Mouse (Mus musculus) kidney, embryonic 14.5 days (tissue): ENCODE measurements around the gene BC048403. TPM values are rescaled to one million over a fixed set of nuclear protein-coding genes. Genes with fewer than 3 reads are reported as not detected.

Experiments used
- ATAC-seq: fragments of 200-750 bp; cut with Nextera tagmentation; 2 replicates; pipeline ENCODE4 v1.8.0; 2017; ENCODE audit warnings: moderate number of reproducible peaks, mild to moderate bottlenecking, moderate TSS enrichment, moderate library complexity; ENCODE audit not compliant: low FRiP score, low TSS enrichment
- H3K27ac ChIP-seq: fragments of 300-500 bp; sonication (generic); 2 replicates; pipeline ENCODE4 v1.5.1; 2014; ENCODE audit warnings: low read depth, mild to moderate bottlenecking, low read length, moderate library complexity, mixed read lengths
- H3K27me3 ChIP-seq: fragments of 300-500 bp; sonication (generic); 2 replicates; pipeline ENCODE4 v1.6.1; 2014; ENCODE audit warnings: mild to moderate bottlenecking, low read length; ENCODE audit not compliant: control insufficient read depth, insufficient read depth
- H3K36me3 ChIP-seq: fragments of 300-500 bp; sonication (generic); 2 replicates; pipeline ENCODE4 v1.6.1; 2014; ENCODE audit warnings: low read length, mixed read lengths; ENCODE audit not compliant: control insufficient read depth, insufficient read depth
- H3K4me1 ChIP-seq: fragments of 300-500 bp; sonication (generic); 2 replicates; pipeline ENCODE4 v1.6.1; 2014; ENCODE audit warnings: low read length, mixed read lengths; ENCODE audit not compliant: control insufficient read depth, insufficient read depth
- H3K4me2 ChIP-seq: fragments of 300-500 bp; sonication (generic); replicated peaks from 2 replicates; pipeline ENCODE4 v1.6.1; 2014; ENCODE audit warnings: low read depth, mild to moderate bottlenecking, low read length
- H3K4me3 ChIP-seq: fragments of 300-500 bp; sonication (generic); 2 replicates; pipeline ENCODE4 v1.5.1; 2014; ENCODE audit warnings: mild to moderate bottlenecking, low read length
- H3K9ac ChIP-seq: fragments of 300-500 bp; sonication (generic); 2 replicates; pipeline ENCODE4 v1.6.1; 2014; ENCODE audit warnings: low read depth, mild to moderate bottlenecking, low read length, moderate library complexity
- H3K9me3 ChIP-seq: fragments of 300-500 bp; sonication (generic); 2 replicates; pipeline ENCODE4 v1.6.1; 2016; ENCODE audit warnings: low read length; ENCODE audit not compliant: control insufficient read depth
- WGBS: fragments of 180-500 bp; shearing (Covaris S2); extraction: QIAGEN DNeasy Blood & Tissue Kit; methylation state at CpG from one replicate; pipeline ENCODE4 v1.1.7; 2014; 5-methylcytosine and 5-hydroxymethylcytosine counted together
- polyA plus RNA-seq: library from polyadenylated mRNA; unstranded; fragments of >200 nt; fragmentation: Nextera tagmentation; extraction: Ambion mirVana; gene quantifications from 2 replicates; pipeline ENCODE4 v1.2.1, GENCODE M21; 2014

The BC048403 gene
- polyA plus RNA-seq, 1 experiment from 2014 or later = 3.6 TPM

DNA sequence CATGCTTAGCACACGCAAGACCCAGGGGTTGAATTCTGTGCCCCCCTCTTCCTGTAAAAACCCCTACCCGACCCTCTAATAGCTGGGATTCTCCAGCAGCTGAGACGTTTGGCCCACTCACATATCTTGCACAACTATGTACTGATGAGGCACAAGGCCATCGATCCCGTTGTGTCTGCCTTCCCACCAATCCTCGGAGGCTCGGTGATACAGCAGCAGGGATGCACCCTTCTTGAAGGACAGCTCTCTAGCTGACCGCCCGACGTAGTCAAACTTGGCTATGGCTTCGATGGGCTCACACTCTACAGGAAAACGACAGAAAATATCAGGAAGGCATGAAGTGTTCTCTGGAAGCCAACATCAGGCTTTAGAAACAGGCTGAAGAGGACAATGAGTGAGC, 54.7 kb downstream of the BC048403 start:
- Histone ChIP-seq H3K27me3 (no peaks in the 10 kb centered on the region), H3K36me3 (peaks cover 22% of the 10 kb centered on the region), H3K4me1 (no peaks in the 10 kb centered on the region), H3K27ac (no peak overlapping the region), H3K9ac (no peak overlapping the region), H3K4me2 (no peak overlapping the region), H3K9me3 (no peaks in the 10 kb centered on the region), H3K4me3 (no peak overlapping the region)
- 92% methylated on average over 12 of the region's 12 CpGs for WGBS
- no peak for ATAC-seq

GRCm38 (mm10) chr10:121796027-121796802, 56.5 kb downstream of the BC048403 start:
- WGBS = 77% methylated on average over 8 of the region's 8 CpGs
- Histone ChIP-seq H3K36me3 (peaks cover 23% of the 10 kb centered on the region; the same call in 1 of the 2 replicates), H3K4me1 (no peaks in the 10 kb centered on the region), H3K4me3 (no peak overlapping the region), H3K9me3 (no peaks in the 10 kb centered on the region), H3K4me2 (no peak overlapping the region), H3K27ac (no peak overlapping the region), H3K27me3 (no peaks in the 10 kb centered on the region), H3K9ac (no peak overlapping the region)
- no peak for ATAC-seq

DNA sequence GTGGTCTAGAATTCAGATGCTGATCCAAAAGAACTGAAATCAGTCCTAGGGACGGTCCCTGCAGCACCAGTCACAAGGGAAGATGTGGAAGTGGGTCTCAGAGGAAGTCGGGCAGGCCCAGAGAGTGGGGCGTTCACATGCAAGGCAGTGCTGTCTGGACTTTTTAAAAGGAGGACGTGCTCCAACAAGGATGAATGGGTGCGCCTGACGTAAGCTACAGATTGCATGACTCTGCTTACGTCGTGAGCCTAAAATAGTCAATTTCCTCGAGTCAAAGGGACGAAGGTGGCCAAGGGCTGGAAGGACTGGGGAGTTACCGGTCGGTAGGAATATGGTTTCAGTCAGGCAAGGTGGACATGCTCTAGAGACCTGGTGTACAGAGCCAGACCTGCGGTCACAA, 60.3 kb downstream of the BC048403 start:
- ATAC-seq = no peak

More for the DNA sequence above, 60.3 kb downstream of the BC048403 start:
- Histone ChIP-seq H3K4me3 (no peak overlapping the region), H3K4me1 (no peaks in the 10 kb centered on the region), H3K27ac (no peak overlapping the region), H3K9me3 (no peaks in the 10 kb centered on the region), H3K27me3 (no peaks in the 10 kb centered on the region), H3K4me2 (no peak overlapping the region), H3K36me3 (peaks cover 22% of the 10 kb centered on the region), H3K9ac (no peak overlapping the region)
- WGBS = 97% methylated on average over 13 of the region's 13 CpGs

Other genes with a start within 250 kb of the BC048403 start
- gene Tbk1, start 153.2 kb upstream of the BC048403 start, polyA plus RNA-seq = 21.2 and 37.5 TPM in 2 replicates
- 34.9 and 63.6 TPM in 2 replicates for gene Xpot, start 113.6 kb upstream of the BC048403 start, polyA plus RNA-seq
- 0.20 and 0.50 TPM in 2 replicates for gene D930020B18Rik, start 98.3 kb upstream of the BC048403 start, polyA plus RNA-seq